Mouse (Mus musculus) limb, embryonic 12.5 days (tissue): ENCODE measurements around the gene Hoxb6. TPM values are rescaled to one million over a fixed set of nuclear protein-coding genes. Genes with fewer than 3 reads are reported as not detected.
A peak's percentile ranks its signal among the peaks of the same experiment; 100 is the strongest.

ENCODE experiments used
- ATAC-seq: fragments of 200-750 bp; cut with Nextera tagmentation; 2 replicates; pipeline ENCODE4 v1.8.0; 2017; ENCODE audit warnings: low read depth, moderate TSS enrichment; ENCODE audit not compliant: insufficient number of reproducible peaks, insufficient read depth, low FRiP score, low TSS enrichment
- H3K27ac ChIP-seq: fragments of 300-500 bp; sonication (generic); 2 replicates; pipeline ENCODE4 v1.5.1; 2016; ENCODE audit warnings: mild to moderate bottlenecking, moderate library complexity
- H3K27me3 ChIP-seq: fragments of 300-500 bp; sonication (generic); 2 replicates; pipeline ENCODE4 v1.6.1; 2016; ENCODE audit warnings: mild to moderate bottlenecking, moderate library complexity
- H3K36me3 ChIP-seq: fragments of 300-500 bp; sonication (generic); 2 replicates; pipeline ENCODE4 v1.6.1; 2016; ENCODE audit warnings: mild to moderate bottlenecking, moderate library complexity
- H3K4me1 ChIP-seq: fragments of 300-500 bp; sonication (generic); replicated peaks from 2 replicates; pipeline ENCODE4 v1.6.1; 2016
- H3K4me2 ChIP-seq: fragments of 300-500 bp; sonication (generic); 2 replicates; pipeline ENCODE4 v1.6.1; 2016; ENCODE audit warnings: mild to moderate bottlenecking, moderate library complexity
- H3K4me3 ChIP-seq: fragments of 300-500 bp; sonication (generic); replicated peaks from 2 replicates; pipeline ENCODE4 v1.5.1; 2016; ENCODE audit warnings: mild to moderate bottlenecking
- H3K9ac ChIP-seq: fragments of 300-500 bp; sonication (generic); replicated peaks from 2 replicates; pipeline ENCODE4 v1.6.1; 2016; ENCODE audit warnings: mild to moderate bottlenecking, moderate library complexity
- H3K9me3 ChIP-seq: fragments of 300-500 bp; sonication (generic); 2 replicates; pipeline ENCODE4 v1.6.1; 2016; ENCODE audit warnings: mild to moderate bottlenecking, moderate library complexity
- WGBS: fragments of 180-500 bp; shearing (Covaris S2); methylation state at CpG from one replicate; pipeline ENCODE4 v1.1.7; 2016; 5-methylcytosine and 5-hydroxymethylcytosine counted together
- polyA plus RNA-seq: library from polyadenylated mRNA; unstranded; fragments of >200 nt; fragmentation: Nextera tagmentation; extraction: Ambion mirVana; gene quantifications from 2 replicates; pipeline ENCODE4 v1.2.1, GENCODE M21; 2016

Gene Hoxb6
- polyA plus RNA-seq, 1 experiment from 2014 or later, result 1.0 TPM

DNA sequence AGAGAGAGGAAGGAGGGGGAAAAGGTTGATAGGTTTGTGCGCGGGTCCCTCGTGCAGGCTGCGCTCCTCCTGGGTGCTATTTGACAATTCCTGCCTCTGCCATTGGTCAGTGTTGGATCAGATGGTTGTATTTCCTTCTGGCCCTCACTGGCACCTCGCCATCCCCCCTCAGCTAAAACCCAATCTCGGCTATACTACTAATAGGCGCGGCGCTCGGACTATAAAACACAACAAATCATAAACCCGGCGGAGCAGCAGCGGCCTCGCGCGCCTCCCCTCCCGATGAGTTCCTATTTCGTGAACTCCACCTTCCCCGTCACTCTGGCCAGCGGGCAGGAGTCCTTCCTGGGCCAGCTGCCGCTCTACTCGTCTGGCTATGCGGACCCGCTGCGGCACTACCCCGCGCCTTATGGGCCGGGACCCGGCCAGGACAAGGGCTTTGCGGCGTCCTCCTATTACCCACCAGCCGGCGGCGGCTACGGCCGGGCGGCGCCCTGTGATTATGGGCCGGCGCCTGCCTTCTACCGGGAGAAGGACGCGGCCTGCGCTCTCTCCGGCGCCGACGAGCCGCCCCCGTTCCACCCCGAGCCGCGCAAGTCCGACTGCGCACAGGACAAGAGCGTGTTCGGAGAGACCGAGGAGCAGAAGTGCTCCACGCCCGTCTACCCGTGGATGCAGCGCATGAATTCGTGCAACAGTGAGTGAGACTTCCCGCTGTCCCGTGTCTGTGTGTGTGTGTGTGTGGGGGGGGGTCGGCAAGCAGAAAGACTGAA lies 6.8 kb downstream of the Hoxb6 start:
- peaks cover 31% of the 10 kb centered on the region for H3K4me1 ChIP-seq
- WGBS, result under 1% methylated on average over 66 of the region's 66 CpGs
- no peak overlapping the region for H3K27ac ChIP-seq
- peak overlapping the region; percentile 33 for H3K4me3 ChIP-seq
- H3K4me2 ChIP-seq, result peak overlapping the region; percentile 53
- no peak overlapping the region; the same call in 1 of the 2 replicates for H3K9ac ChIP-seq
- ATAC-seq, result no peak
- no peaks in the 10 kb centered on the region for H3K9me3 ChIP-seq
- peaks cover 99% of the 10 kb centered on the region for H3K27me3 ChIP-seq
- H3K36me3 ChIP-seq, result no peaks in the 10 kb centered on the region

- H3K27me3 ChIP-seq, result peaks cover 99% of the 10 kb centered on the region
- H3K9me3 ChIP-seq, result no peaks in the 10 kb centered on the region
- H3K4me3 ChIP-seq, result peak overlapping the region; percentile 33
- peak overlapping the region; percentile 53; the same call in 1 of the 2 replicates for H3K4me2 ChIP-seq
- no peak overlapping the region for H3K9ac ChIP-seq
- peaks cover 28% of the 10 kb centered on the region for H3K4me1 ChIP-seq
- H3K27ac ChIP-seq, result no peak overlapping the region
- WGBS, result 0% methylated on average over 9 of the region's 9 CpGs
- ATAC-seq, result no peak
- H3K36me3 ChIP-seq, result no peaks in the 10 kb centered on the region
These were observed 7.5 kb downstream of the Hoxb6 start for GRCm38 (mm10) chr11:96299781-96300180.

GRCm38 (mm10) chr11:96300354-96301063 lies 8.2 kb downstream of the Hoxb6 start:
- 1% methylated on average over 35 of the region's 35 CpGs for WGBS
- no peak overlapping the region for H3K27ac ChIP-seq
- no peaks in the 10 kb centered on the region for H3K36me3 ChIP-seq
- ATAC-seq, result no peak
- no peaks in the 10 kb centered on the region for H3K9me3 ChIP-seq
- H3K27me3 ChIP-seq, result peaks cover 100% of the 10 kb centered on the region
- no peak overlapping the region for H3K9ac ChIP-seq
- H3K4me3 ChIP-seq, result peak overlapping the region; percentile 7; the same call in 1 of the 2 replicates
- H3K4me1 ChIP-seq, result peaks cover 25% of the 10 kb centered on the region
- peak overlapping the region; percentile 17; the same call in 1 of the 2 replicates for H3K4me2 ChIP-seq

- peaks cover 24% of the 10 kb centered on the region for H3K4me1 ChIP-seq
- 14% methylated on average over 10 of the region's 10 CpGs for WGBS
- peaks cover 100% of the 10 kb centered on the region for H3K27me3 ChIP-seq
- no peak overlapping the region for H3K9ac ChIP-seq
- peak overlapping the region; percentile 7; the same call in 1 of the 2 replicates for H3K4me3 ChIP-seq
- no peak for ATAC-seq
- no peaks in the 10 kb centered on the region for H3K9me3 ChIP-seq
- no peak overlapping the region for H3K27ac ChIP-seq
- H3K4me2 ChIP-seq, result 0 out of 2 replicates have a peak overlapping the region, but pooled peaks have one; percentile 17
- H3K36me3 ChIP-seq, result no peaks in the 10 kb centered on the region
These were observed 8.8 kb downstream of the Hoxb6 start for GRCm38 (mm10) chr11:96301064-96301431.

DNA sequence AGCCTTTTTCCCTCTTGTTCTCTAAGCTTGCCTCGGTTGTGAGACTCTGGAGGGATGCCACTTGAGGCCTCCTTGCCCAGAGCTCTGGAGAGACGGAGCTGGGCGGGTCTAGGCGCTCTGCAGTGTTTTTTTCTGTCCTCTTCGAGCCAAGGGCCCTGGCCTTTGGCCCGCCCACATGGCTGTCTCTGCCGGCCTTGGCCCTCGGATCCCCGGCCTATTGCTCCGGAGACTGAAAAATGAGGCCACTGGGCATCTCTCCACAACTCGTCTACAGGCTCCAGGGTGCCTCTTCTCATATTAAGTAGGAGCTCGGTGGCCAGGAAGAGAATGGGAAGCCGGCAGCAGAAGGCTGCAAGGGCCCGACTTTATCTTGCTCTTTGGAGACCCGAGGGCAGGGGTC lies 9.6 kb downstream of the Hoxb6 start:
- no peaks in the 10 kb centered on the region for H3K36me3 ChIP-seq
- no peak for ATAC-seq
- no peak overlapping the region for H3K9ac ChIP-seq
- no peak overlapping the region for H3K4me3 ChIP-seq
- WGBS, result 3% methylated on average over 15 of the region's 15 CpGs
- H3K4me2 ChIP-seq, result no peak overlapping the region
- H3K27me3 ChIP-seq, result peaks cover 100% of the 10 kb centered on the region
- no peak overlapping the region for H3K27ac ChIP-seq
- peaks cover 24% of the 10 kb centered on the region for H3K4me1 ChIP-seq
- H3K9me3 ChIP-seq, result no peaks in the 10 kb centered on the region

DNA sequence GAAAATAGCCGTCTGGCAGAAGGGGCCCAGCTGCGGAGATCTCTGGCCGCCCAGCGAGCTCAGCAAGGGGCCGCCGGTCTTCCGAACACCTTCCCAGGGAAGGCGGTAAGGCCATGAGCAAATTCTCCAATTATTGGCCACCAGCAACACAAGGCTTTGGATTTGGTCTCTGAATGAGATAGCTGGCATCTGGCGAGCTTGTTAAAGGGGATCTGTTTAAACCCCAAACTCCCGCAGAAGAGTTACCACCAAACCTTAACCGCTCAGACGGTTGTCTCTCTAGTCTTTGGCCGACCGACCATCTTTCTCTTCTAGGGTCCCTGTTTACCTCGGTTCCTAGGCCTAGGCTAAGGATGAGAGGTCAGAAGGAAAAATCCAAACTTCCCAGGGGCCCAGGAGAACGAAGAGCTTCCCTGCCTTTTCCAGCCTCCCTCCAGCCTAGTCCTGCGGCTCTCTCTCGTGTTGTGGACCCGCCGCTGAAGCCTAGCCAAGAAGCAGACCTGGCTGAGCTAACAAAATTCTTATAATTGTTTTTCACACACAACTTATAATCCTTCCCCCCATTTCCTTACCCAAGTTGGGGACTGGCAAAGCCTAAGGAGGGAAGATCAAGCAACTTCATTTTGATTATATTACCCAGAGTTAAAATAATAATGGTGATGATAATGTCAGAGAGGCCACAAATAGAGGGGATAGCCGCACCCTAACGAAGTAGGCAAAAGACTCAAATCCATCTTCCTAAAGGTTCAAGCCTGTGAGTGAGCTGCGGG lies 10.3 kb downstream of the Hoxb6 start:
- Histone ChIP-seq H3K27ac (no peak overlapping the region), H3K9me3 (no peaks in the 10 kb centered on the region), H3K36me3 (no peaks in the 10 kb centered on the region), H3K4me1 (peaks cover 24% of the 10 kb centered on the region), H3K27me3 (peaks cover 100% of the 10 kb centered on the region), H3K4me2 (peak overlapping the region; percentile 44; the same call in 1 of the 2 replicates), H3K9ac (no peak overlapping the region), H3K4me3 (no peak overlapping the region)
- 6% methylated on average over 23 of the region's 23 CpGs for WGBS
- no peak for ATAC-seq

DNA sequence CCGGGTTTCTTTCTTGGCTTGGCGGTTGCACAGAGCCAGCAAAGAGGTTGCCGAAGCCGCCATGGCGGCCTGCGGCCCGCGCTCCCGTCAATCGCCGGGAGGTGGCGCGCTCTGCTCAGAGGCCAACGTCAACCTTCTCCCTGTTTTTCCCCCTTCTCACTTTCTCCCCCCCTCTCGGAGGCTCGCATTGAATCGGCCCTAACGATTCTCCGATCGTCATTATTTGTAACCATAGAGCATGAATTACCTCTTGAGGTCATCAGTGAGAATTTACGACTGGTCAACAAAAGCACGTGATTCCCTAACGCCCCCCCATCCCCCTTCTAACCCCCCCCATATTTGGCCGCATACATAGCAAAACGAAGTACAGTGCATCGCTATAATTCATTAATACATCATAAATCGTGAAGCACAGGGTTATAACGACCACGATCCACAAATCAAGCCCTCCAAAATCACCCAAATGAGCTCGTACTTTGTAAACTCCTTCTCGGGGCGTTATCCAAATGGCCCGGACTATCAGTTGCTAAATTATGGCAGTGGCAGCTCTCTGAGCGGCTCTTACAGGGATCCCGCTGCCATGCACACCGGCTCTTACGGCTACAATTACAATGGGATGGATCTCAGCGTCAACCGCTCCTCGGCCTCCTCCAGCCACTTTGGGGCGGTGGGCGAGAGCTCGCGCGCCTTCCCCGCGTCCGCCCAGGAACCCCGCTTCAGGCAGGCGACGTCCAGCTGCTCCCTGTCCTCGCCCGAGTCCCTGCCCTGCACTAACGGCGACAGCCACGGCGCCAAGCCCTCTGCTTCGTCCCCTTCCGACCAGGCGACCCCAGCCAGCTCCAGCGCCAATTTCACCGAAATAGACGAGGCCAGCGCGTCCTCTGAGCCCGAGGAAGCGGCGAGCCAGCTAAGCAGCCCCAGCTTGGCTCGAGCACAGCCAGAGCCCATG lies 11.1 kb downstream of the Hoxb6 start, which contains the start of gene Hoxb5:
TSS of gene Hoxb5 (plus strand) at position 186 of the 949 bp plus-strand sequence.
- Histone ChIP-seq H3K9ac (no peak within 1 kb of the TSS; the same call in 1 of the 2 replicates), H3K27me3 (peaks cover 100% of the 10 kb centered on the region), H3K4me3 (peak within 1 kb of the TSS; percentile 26), H3K27ac (no peak within 1 kb of the TSS), H3K4me2 (peak within 1 kb of the TSS; percentile 44), H3K36me3 (no peaks in the 10 kb centered on the region), H3K9me3 (no peaks in the 10 kb centered on the region), H3K4me1 (peaks cover 24% of the 10 kb centered on the region)
- ATAC-seq, result no peak
- WGBS, result under 1% methylated on average over 69 of the region's 69 CpGs

GRCm38 (mm10) chr11:96304381-96305195 lies 12.3 kb downstream of the Hoxb6 start:
- no peak for ATAC-seq
- Histone ChIP-seq H3K9ac (no peak overlapping the region), H3K27ac (no peak overlapping the region), H3K36me3 (no peaks in the 10 kb centered on the region), H3K4me1 (peaks cover 18% of the 10 kb centered on the region), H3K4me3 (peak overlapping the region; percentile 12; the same call in 1 of the 2 replicates), H3K4me2 (peak overlapping the region; percentile 44), H3K9me3 (no peaks in the 10 kb centered on the region), H3K27me3 (peaks cover 100% of the 10 kb centered on the region)
- WGBS, result 2% methylated on average over 38 of the region's 38 CpGs

DNA sequence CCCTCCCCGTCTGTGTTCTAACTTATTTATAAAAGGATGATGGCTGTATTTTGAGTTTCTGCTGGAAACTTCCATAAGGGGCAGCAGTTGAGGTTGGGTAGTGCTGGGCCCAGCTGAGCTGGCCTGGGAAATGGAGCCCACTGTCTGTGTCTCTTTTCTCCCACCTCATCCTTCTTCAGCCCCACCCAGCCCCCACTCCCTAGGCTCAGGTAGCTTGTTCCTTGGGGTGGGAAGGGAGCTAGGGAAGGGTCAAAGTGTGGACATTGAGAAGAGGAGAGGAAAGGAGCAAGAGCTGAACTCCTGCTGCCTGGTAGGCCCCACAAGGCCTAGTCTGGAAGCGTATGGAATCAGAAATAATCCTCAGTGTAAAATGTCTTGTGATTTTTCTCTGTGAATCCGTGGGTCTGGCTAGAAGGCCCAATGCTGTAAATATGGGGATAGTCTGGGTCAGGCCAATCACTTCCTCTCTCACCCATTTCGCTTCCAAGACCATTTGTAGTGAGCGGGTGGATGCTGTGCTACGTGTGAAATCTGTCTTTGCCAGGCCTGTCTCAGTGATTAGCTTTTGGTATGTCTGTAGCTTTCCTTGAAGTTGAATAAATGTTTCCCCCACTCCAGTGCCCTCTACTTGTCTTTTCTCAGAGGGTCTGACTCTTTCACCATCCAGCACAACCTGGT lies 13.4 kb downstream of the Hoxb6 start:
- H3K4me2 ChIP-seq, result no peak overlapping the region
- H3K9ac ChIP-seq, result no peak overlapping the region
- 35% methylated on average over 6 of the region's 6 CpGs for WGBS
- H3K27ac ChIP-seq, result no peak overlapping the region
- no peak overlapping the region; the same call in 1 of the 2 replicates for H3K4me3 ChIP-seq
- no peaks in the 10 kb centered on the region for H3K9me3 ChIP-seq
- ATAC-seq, result no peak
- peaks cover 12% of the 10 kb centered on the region for H3K4me1 ChIP-seq
- H3K27me3 ChIP-seq, result peaks cover 100% of the 10 kb centered on the region
- no peaks in the 10 kb centered on the region for H3K36me3 ChIP-seq
